Mouse (Mus musculus) gastrocnemius, adult 18-20 months (tissue): ENCODE measurements at regions not wholly inside any gene's neighbourhood (a gene's known extent, or its start where the extent isn't known, plus 50 kb on each side); places are given as distances from the start of the nearest gene placed in this dataset.
"Not testable (repeated sequence)": the region's sequence is repeated elsewhere in the genome, so short reads cannot be mapped to it uniquely, and the experiment has no call there.

Experiments used
- DNase-seq: peaks from one replicate; pipeline ENCODE4 v3.0.0; 2021; ENCODE audit warnings: low spot score

DNA sequence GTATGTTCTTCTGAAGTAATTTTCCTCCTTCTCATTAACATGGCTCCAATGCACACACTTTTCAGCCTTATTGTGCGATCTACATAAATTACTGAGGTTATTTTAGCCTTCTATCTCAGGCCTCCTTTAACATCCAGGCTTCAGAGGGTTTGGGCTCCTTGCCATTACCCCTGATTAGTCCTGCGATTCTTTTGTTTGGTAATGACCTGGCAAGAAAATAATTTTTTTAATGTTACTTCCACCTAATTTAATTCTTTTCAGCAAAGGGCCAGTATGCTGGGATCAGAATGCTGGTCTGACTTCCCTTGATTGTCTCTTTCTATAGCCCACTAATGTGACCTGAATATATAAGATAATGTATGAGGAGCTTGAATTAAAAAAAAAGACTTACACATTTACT, 739.4 kb downstream of the Tbl1xr1 start:
- no peak for DNase-seq

GRCm38 (mm10) chr3:22826485-22826884, 750.0 kb downstream of the Tbl1xr1 start:
- no peak for DNase-seq

DNA sequence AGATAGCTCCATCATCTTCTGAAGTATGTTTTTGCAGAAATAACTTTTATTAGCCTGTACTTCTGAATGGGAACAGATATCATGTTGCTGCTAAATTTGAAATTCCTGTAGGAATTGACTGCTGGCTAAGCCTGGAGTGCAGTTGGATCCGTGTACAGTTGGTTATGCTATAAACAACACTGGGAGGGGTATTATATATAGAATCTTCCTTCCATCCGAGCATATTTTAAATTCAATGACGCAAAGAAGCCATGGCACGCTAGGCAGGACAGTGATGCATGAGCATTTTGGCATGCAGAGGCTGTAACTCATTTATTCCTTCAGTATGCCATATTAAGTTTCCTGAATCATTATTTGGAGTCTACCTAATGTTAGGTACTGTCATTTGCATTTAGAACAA, 762.5 kb downstream of the Tbl1xr1 start:
- no peak for DNase-seq

- DNase-seq: no peak
Measured at GRCm38 (mm10) chr3:22850474-22850873, 774.0 kb downstream of the Tbl1xr1 start.

DNA sequence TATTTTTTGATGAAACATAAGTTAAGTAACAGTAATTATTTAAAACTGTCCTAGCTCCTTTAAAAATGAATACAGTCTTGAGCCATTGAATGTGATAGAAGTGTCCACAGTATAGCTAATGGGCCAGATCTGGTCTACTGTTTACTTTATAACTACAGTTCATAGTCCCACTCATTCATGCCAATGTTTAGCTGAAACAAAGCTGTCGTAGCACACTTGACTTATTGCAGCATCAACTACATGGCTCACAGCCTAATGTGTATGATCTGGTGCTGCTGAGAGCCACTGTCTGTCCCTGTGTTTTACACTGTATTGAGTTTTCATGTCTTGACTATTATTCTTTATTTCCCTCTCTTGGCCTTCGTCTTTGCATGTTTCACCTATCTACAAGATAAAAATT, 787.1 kb downstream of the Tbl1xr1 start:
- no peak for DNase-seq

GRCm38 (mm10) chr3:22877883-22878282, 801.4 kb downstream of the Tbl1xr1 start:
- no peak for DNase-seq

DNA sequence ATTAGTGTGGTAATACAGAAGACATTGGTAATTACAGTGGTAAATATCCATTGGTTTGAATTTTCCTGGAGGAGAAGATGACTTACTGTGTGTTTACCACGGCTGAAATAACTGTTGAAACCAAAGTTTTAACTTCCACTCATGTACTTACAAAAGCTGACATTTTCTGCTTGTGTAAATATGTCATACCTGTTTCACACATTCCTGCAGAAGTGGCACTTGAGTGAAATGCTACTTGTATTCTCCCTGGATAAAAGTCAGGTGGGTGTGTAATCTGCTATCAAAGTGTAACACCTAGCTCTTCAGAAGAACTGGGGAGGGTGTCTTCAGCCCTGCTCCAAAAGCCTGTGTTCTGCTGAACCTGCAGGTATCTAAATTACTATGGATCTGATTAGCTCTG, 816.3 kb downstream of the Tbl1xr1 start:
- no peak for DNase-seq

DNA sequence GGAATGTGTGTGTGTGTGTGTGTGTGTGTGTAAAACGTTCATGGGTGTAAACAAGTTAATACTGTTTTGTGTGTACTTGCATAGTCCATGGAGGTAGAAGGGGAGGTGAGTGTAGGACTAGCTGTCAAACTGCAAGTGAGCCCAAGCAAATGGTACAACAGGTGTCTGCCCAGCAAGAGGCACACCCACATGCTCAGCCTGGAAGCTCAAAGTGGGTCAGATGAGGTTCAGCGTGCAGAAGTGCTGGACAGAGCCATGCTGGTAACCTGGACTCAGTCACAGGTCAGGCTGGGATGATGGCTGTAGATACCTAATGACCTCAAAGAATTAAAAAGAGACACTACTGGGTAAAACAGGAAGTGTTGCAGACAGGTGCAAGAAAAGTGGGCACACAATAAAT, 821.2 kb downstream of the Tbl1xr1 start:
- DNase-seq: no peak

DNA sequence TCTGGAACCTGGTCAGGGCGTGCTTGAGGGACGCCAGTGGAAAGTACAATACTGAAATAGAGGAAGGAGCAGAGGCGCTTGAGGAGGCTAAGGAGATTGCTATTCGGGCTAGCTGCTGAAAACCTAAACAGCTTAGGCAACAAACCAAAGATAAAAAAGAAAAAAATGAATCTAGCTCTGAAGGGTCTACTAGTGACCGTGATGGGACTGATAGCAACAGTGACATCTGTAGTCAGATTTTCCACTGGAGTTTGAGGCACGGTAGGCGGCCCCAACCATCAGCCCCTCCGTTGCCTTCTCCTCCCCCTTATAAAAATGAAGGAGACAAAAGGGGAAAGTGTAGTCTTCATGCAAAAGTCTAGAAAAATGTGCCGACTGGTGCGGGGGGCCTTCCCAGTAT, 824.5 kb downstream of the Tbl1xr1 start:
- no peak for DNase-seq

DNA sequence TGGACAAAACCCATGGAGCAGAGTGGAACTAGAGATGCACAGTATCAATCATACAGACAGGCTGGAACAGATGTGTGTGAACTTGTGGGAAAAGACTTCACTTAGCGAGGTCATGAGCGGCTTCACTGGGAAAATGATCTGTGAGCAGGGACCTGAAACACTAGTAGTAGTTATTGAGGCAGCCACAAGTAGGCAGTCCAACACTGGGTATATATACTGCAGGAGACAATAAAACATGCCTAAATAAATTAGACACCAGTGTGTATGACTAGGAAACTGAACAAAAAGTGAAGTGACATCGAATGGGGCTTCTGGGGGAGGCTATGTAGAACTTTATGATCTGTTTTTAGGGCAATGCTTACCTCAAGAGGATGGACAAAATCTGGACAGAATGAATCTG, 852.5 kb downstream of the Tbl1xr1 start:
- DNase-seq: no peak

DNA sequence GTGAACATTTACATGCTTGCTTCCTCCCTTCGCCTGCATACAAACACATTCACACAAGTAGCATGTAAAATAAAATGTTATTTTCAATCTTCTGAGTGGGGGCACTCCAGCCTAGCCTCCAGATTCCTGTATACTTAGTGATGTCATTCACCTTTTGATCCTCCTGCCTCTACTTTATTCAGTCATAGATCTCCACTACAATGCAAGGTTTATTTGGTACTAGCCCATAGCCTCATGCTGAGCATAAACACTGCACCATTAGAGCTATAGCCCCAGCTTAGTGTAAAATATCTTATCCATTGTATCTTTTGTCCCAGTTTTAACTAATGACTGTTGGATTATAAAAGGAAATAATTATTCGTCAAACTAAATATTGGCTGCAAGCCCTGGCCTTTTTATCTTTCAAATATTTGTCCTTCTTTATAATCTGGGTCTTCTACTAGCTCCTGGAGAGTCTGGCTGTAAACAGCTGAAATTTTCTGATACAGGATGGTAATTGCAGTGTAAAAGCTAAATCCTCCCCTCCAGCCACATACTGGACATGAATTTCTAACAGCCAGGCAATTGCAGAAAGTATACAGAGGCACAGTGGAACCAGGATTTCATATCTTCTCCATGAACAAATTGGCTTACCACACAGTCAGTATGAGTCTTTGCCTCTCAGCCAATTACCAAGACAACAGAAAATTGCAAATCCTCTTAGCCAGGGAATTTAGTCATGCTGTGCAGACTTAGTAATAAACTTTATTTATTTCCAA, 853.5 kb downstream of the Tbl1xr1 start:
- DNase-seq: no peak

DNA sequence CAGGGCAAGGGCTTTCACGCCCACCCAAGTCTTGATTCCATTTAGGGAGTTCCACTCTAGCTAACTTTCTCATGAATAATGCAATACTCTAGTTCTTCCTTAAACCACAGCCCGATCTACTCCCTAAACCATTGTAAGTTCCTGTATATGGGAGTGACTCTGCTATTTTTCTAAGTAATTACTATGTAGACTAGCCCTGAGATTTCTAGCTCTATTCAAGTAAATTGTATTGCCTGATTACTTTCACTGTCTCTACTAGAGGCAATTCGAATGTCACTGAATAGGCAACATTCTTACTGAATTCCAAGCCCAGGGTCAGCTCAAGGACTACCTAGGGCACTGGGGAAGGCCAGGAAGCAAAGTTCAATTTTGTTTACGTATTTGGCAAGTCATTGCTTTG, 869.2 kb downstream of the Tbl1xr1 start:
- DNase-seq: not testable (repeated sequence)

DNA sequence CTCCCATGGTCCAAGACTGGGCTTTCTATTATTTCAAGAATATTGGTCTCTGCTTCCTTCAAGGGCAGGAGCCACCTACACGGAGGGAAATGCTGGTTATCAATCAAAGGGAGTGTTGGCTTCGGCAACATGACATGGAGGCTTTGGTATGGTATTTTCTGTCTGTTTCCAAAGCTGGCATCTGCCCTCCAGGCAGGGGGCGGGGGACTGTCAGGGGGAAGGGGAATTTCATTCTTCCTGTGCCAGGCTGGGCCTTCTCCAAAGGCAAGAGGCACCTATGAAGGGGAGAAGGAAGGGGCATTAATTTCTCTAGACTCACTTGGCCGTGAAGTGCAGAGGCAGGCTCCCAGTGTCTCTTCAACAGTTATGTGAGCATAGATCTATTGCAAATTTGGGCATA, 870.7 kb downstream of the Tbl1xr1 start:
- DNase-seq: no peak

- no peak for DNase-seq
Measured at GRCm38 (mm10) chr3:22948168-22948768, 871.8 kb downstream of the Tbl1xr1 start.

GRCm38 (mm10) chr3:22957422-22957821, 881.0 kb downstream of the Tbl1xr1 start:
- no peak for DNase-seq

GRCm38 (mm10) chr3:22972681-22973080, 896.2 kb downstream of the Tbl1xr1 start:
- no peak for DNase-seq

- no peak for DNase-seq
Measured at GRCm38 (mm10) chr3:22976801-22977200, 900.3 kb downstream of the Tbl1xr1 start.

DNA sequence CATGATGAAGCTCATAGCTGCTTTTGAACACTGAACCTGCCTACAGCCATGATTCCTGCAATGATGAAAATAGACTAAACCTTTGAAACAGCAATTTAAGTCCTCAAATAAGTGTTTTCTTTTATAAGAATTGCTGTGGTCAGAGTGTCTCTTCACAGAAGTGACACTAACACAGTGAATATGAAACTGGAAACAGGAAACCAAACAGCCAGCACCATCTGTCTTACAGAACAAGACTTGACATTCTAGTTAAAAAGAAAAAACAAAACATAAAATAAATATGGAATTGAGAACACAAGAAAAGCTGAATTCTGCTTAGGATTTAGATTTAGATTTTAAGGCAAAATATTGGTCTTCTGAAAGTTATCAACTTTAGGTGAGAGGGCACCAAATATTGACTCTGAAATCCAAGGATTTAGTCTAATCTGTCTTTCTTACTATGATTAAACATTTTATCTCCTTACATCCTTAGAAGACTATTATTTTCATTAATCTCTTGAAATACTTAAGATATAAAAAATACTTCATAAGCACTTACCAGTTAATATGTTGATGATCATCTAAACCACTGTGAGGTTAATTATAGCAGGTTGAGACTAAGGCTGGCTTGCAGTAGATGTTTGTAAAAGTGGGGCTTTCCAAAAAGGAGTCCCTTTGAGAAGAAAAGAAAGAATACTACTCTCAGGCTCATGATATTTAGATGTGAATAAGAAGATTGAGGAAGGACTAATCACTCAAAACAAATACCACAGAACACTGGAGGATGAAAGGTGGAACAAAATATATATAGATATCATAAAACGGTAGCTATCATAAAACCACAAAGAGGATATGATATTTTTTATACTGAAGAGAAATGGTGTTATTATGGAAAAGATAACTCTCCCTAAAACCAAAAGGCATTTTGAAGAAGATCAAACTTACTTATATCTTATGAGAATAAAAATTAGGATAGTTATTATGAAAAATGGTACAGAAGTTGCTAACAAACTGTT, 903.7 kb downstream of the Tbl1xr1 start:
- DNase-seq: no peak

DNA sequence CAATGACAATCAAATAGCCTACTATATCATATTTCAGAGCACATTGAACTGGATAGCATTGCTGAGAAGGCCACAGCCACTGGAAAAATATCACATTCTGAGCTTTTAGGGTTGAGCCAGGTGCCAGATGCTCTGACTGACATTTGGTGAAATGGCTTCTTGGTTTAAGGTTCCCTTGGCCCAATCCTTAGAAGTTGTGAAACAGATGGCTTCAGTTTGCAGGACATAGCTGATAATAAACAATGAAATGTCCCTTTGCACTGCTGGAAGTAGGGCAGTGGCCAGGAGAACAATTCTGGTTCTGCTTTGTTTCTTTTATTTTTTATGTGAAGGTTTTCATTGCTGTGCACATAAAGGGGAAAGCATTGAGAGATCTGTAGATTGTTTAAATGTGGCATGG, 906.0 kb downstream of the Tbl1xr1 start:
- no peak for DNase-seq

GRCm38 (mm10) chr3:22990136-22990820, 913.8 kb downstream of the Tbl1xr1 start:
- DNase-seq: no peak

GRCm38 (mm10) chr3:22995228-22995627, 918.8 kb downstream of the Tbl1xr1 start:
- no peak for DNase-seq

DNA sequence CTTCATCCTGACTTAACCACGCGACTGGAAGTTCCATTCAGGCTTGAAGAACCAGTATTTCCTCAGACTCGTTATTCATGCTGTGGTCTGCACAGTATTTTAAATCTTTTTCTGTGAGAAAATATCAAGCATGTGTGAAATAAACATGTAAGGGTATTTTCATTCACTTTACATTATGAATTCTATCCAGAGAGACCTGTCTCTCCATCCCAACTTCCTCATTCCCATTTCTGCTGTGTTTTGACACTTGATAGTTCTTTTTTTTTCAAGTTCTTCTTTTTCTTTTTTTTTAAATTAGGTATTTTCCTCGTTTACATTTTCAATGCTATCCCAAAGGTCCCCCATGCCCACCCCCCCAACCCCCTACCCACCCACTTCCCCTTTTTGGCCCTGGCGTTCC, 919.4 kb downstream of the Tbl1xr1 start:
- DNase-seq: no peak
